Comparison of ENCODE assay signal across 10 mouse cellular contexts in genomic region chr19:9107379-9107755, GRCm38 (mm10). TPM values are rescaled to one million over a fixed set of nuclear protein-coding genes. Genes with fewer than 3 reads are reported as not detected.
DNase-seq lines count a peak whose midpoint lies in the region; ATAC-seq and TF ChIP-seq lines count a peak whose summit lies in the region.
"Had no signal": no experiment of that assay in that cellular context is flagged by ENCODE, and none has a peak within 500 bp of the region (broad histone marks: within the 10 kb centered on the region; RNA-seq: fewer than 3 reads in every experiment).

No protein-coding gene starts in this region.

- WGBS in kidney, postnatal 0 days = 40% methylated on average over 1 of the region's 1 CpGs
- WGBS in embryonic facial prominence, embryonic 13.5 days = 71% methylated on average over 1 of the region's 1 CpGs
- 35% methylated on average over 1 of the region's 1 CpGs for WGBS in intestine, postnatal 0 days

- 0 out of 2 replicates have a peak overlapping the region, but pooled peaks have one; percentile 57 for H3K27ac ChIP-seq in kidney, postnatal 0 days
- H3K27ac ChIP-seq in embryonic facial prominence, embryonic 13.5 days = no peak overlapping the region
- H3K27ac ChIP-seq in intestine, postnatal 0 days (ENCODE audit: low read depth, low read length) = no peak overlapping the region; the same call in 1 of the 2 replicates

- DNase-seq in kidney, postnatal 0 days (ENCODE audit: low spot score) = no peak
- no peak for DNase-seq in kidney, adult 18-20 months
- DNase-seq in lung, postnatal 4 days = peak; percentile 26 to 64
- DNase-seq in ovary, adult 18-20 months (ENCODE audit: low spot score) = no peak
- no peak for DNase-seq in layer of hippocampus, postnatal 10 days (ENCODE audit: low spot score in 2 of 2)
- no peak for DNase-seq in embryo, embryonic 11 days

- no peaks in the 10 kb centered on the region for H3K9me3 ChIP-seq in kidney, postnatal 0 days (replicated peaks; ENCODE audit: low read length)
- H3K9me3 ChIP-seq in embryonic facial prominence, embryonic 13.5 days = no peaks in the 10 kb centered on the region
- no peaks in the 10 kb centered on the region for H3K9me3 ChIP-seq in intestine, postnatal 0 days (ENCODE audit: control insufficient read depth)
- H3K9me3 ChIP-seq: megakaryocyte, embryonic 14.5 days had no signal

- no peak overlapping the region for H3K9ac ChIP-seq in kidney, postnatal 0 days (ENCODE audit: low read depth, low read length)
- H3K9ac ChIP-seq in embryonic facial prominence, embryonic 13.5 days = no peak overlapping the region
- H3K9ac ChIP-seq in intestine, postnatal 0 days (ENCODE audit: low read depth, low read length) = no peak overlapping the region

- ATAC-seq in kidney, postnatal 0 days (replicated peaks; ENCODE audit: low FRiP score, low read depth) = peak; percentile 33; the same call in 1 of the 2 replicates
- peak; percentile 46; the same call in 1 of the 2 replicates for ATAC-seq in embryonic facial prominence, embryonic 13.5 days (ENCODE audit: insufficient number of reproducible peaks, insufficient read depth, low FRiP score, low TSS enrichment, low read depth)
- no peak for ATAC-seq in intestine, postnatal 0 days
- ATAC-seq: inflammation-experienced regulatory T-cells, adult 6 months had no signal

- no peaks in the 10 kb centered on the region for H3K36me3 ChIP-seq in kidney, postnatal 0 days (ENCODE audit: insufficient read depth, low read length)
- H3K36me3 ChIP-seq in embryonic facial prominence, embryonic 13.5 days = 0 out of 2 replicates have a peak, but pooled peaks cover under 1% of the 10 kb centered on the region
- H3K36me3 ChIP-seq in intestine, postnatal 0 days (ENCODE audit: control insufficient read depth, insufficient read depth) = no peaks in the 10 kb centered on the region

- no peak overlapping the region for H3K4me2 ChIP-seq in kidney, postnatal 0 days (ENCODE audit: low read length)
- no peak overlapping the region for H3K4me2 ChIP-seq in embryonic facial prominence, embryonic 13.5 days
- H3K4me2 ChIP-seq in intestine, postnatal 0 days (replicated peaks; ENCODE audit: low read depth) = 0 out of 2 replicates have a peak overlapping the region, but pooled peaks have one; percentile 10

- H3K4me3 ChIP-seq in kidney, postnatal 0 days (replicated peaks; ENCODE audit: low read depth, low read length) = no peak overlapping the region
- no peak overlapping the region for H3K4me3 ChIP-seq in embryonic facial prominence, embryonic 13.5 days
- H3K4me3 ChIP-seq in intestine, postnatal 0 days (ENCODE audit: low read depth, low read length) = no peak overlapping the region
- H3K4me3 ChIP-seq: megakaryocyte, embryonic 14.5 days had no signal

- TF ChIP-seq CTCF in kidney, postnatal 0 days (IDR thresholded peaks at IDR 0.05; ENCODE audit: low read depth) = no peak
- TF ChIP-seq CTCF in intestine, postnatal 0 days (IDR thresholded peaks at IDR 0.05; ENCODE audit: low read depth) = no peak

- no peaks in the 10 kb centered on the region for H3K27me3 ChIP-seq in kidney, postnatal 0 days (ENCODE audit: insufficient read depth, low read length)
- H3K27me3 ChIP-seq in embryonic facial prominence, embryonic 13.5 days = no peaks in the 10 kb centered on the region
- no peaks in the 10 kb centered on the region for H3K27me3 ChIP-seq in intestine, postnatal 0 days (replicated peaks; ENCODE audit: control insufficient read depth, insufficient read depth, low read length)

- peaks cover 14% of the 10 kb centered on the region; the same call in 1 of the 2 replicates for H3K4me1 ChIP-seq in kidney, postnatal 0 days (replicated peaks; ENCODE audit: insufficient read depth, low read length)
- H3K4me1 ChIP-seq in embryonic facial prominence, embryonic 13.5 days = peaks cover 32% of the 10 kb centered on the region
- peaks cover 9% of the 10 kb centered on the region for H3K4me1 ChIP-seq in intestine, postnatal 0 days (replicated peaks; ENCODE audit: control insufficient read depth, insufficient read depth, low read length)

RNA-seq across cellular contexts. Expression of gene Scgb1a1, which starts 19.6 kb away (rescaled TPM):
- polyA plus RNA-seq in kidney, postnatal 0 days (2015; fragmentation: Nextera tagmentation; extraction: Ambion mirVana) = not detected in 2 replicates
- not detected in 2 replicates for polyA plus RNA-seq in embryonic facial prominence, embryonic 13.5 days (2015; fragmentation: Nextera tagmentation; extraction: Ambion mirVana)
- polyA plus RNA-seq in intestine, postnatal 0 days (2015; fragmentation: Nextera tagmentation; extraction: Ambion mirVana) = not detected in 2 replicates
- not detected for total RNA-seq in layer of hippocampus, postnatal 10 days (2021)
- polyA plus RNA-seq: inflammation-experienced regulatory T-cells, adult 6 months had no signal

RNA-seq across cellular contexts. Expression of gene Asrgl1, which starts 28.1 kb away (rescaled TPM):
- 13.4 and 14.6 TPM in 2 replicates for polyA plus RNA-seq in kidney, postnatal 0 days (2015; fragmentation: Nextera tagmentation; extraction: Ambion mirVana)
- polyA plus RNA-seq in embryonic facial prominence, embryonic 13.5 days (2015; fragmentation: Nextera tagmentation; extraction: Ambion mirVana) = 15.9 and 17.4 TPM in 2 replicates
- 2.5 and 3.2 TPM in 2 replicates for polyA plus RNA-seq in intestine, postnatal 0 days (2015; fragmentation: Nextera tagmentation; extraction: Ambion mirVana)
- 100 to 1,000 TPM; 111 to 126 TPM for total RNA-seq in layer of hippocampus, postnatal 10 days (2021)

Comparison
In these comparisons a context has a peak if more than half of its experiments do, and no peak if none do; other contexts are left out.
1. DNase-seq: peak in lung, postnatal 4 days (2 of 2); none in kidney, postnatal 0 days (single experiment), kidney, adult 18-20 months (single experiment), ovary, adult 18-20 months (single experiment), layer of hippocampus, postnatal 10 days (0 of 2) and embryo, embryonic 11 days (single experiment).